Mouse (Mus musculus) embryonic facial prominence, embryonic 10.5 days (tissue): Measurements from ENCODE around the gene Rad9b. TPM values are rescaled to one million over a fixed set of nuclear protein-coding genes. Genes with fewer than 3 reads are reported as not detected.

ENCODE experiments used
- DNase-seq: peaks from one replicate; pipeline ENCODE4 v3.0.0-alpha.2; 2017; ENCODE audit warnings: low spot score
- H3K27ac ChIP-seq: fragments of 300-500 bp; sonication (generic); replicated peaks from 2 replicates; pipeline ENCODE4 v1.5.1; 2016; ENCODE audit warnings: mild to moderate bottlenecking
- H3K27me3 ChIP-seq: fragments of 300-500 bp; sonication (generic); replicated peaks from 2 replicates; pipeline ENCODE4 v1.6.1; 2016; ENCODE audit warnings: low read depth, mild to moderate bottlenecking; ENCODE audit not compliant: poor library complexity, severe bottlenecking
- H3K36me3 ChIP-seq: fragments of 300-500 bp; sonication (generic); replicated peaks from 2 replicates; pipeline ENCODE4 v1.6.1; 2016; ENCODE audit warnings: mild to moderate bottlenecking, moderate library complexity
- H3K4me1 ChIP-seq: fragments of 300-500 bp; sonication (generic); 2 replicates; pipeline ENCODE4 v1.6.1; 2016
- H3K4me3 ChIP-seq: fragments of 300-500 bp; sonication (generic); 2 replicates; pipeline ENCODE4 v1.5.1; 2016; ENCODE audit warnings: mild to moderate bottlenecking, moderate library complexity
- H3K9me3 ChIP-seq: fragments of 300-500 bp; sonication (generic); 2 replicates; pipeline ENCODE4 v1.6.1; 2016; ENCODE audit warnings: mild to moderate bottlenecking
- WGBS: fragments of 180-500 bp; shearing (Covaris S2); methylation state at CpG from one replicate; pipeline ENCODE4 v1.1.7; 2016; 5-methylcytosine and 5-hydroxymethylcytosine counted together
- polyA plus RNA-seq: library from polyadenylated mRNA; unstranded; fragments of >200 nt; fragmentation: Nextera tagmentation; extraction: Ambion mirVana; gene quantifications from 2 replicates; pipeline ENCODE4 v1.2.1, GENCODE M21; 2016

Gene Rad9b
- polyA plus RNA-seq, 1 experiment from 2014 or later, result 11.4 TPM

- peaks cover 12% of the 10 kb centered on the region for H3K4me1 ChIP-seq
- H3K36me3 ChIP-seq, result peaks cover 12% of the 10 kb centered on the region; the same call in 1 of the 2 replicates
- no peaks in the 10 kb centered on the region for H3K9me3 ChIP-seq
- no peak for DNase-seq
- peak overlapping the region; percentile 92 for H3K4me3 ChIP-seq
- 54% methylated on average over 16 of the region's 16 CpGs for whole genome bisulfite sequencing
- no peaks in the 10 kb centered on the region for H3K27me3 ChIP-seq
- peak overlapping the region; percentile 84; the same call in 1 of the 2 replicates for H3K27ac ChIP-seq
These were observed 37.2 kb upstream of the Rad9b start for GRCm38 (mm10) chr5:122391178-122391785.

- H3K4me3 ChIP-seq, result no peak overlapping the region
- no peaks in the 10 kb centered on the region for H3K9me3 ChIP-seq
- H3K4me1 ChIP-seq, result peaks cover 12% of the 10 kb centered on the region
- H3K27ac ChIP-seq, result no peak overlapping the region
- no peak for DNase-seq
- peaks cover 12% of the 10 kb centered on the region; the same call in 1 of the 2 replicates for H3K36me3 ChIP-seq
- H3K27me3 ChIP-seq, result no peaks in the 10 kb centered on the region
These were observed 36.6 kb upstream of the Rad9b start for GRCm38 (mm10) chr5:122390671-122391070.

GRCm38 (mm10) chr5:122390006-122390405, 36.0 kb upstream of the Rad9b start:
- Histone ChIP-seq H3K27me3 (no peaks in the 10 kb centered on the region), H3K27ac (no peak overlapping the region), H3K9me3 (no peaks in the 10 kb centered on the region), H3K4me1 (peaks cover 12% of the 10 kb centered on the region), H3K4me3 (0 out of 2 replicates have a peak overlapping the region, but pooled peaks have one; percentile 6), H3K36me3 (peaks cover 8% of the 10 kb centered on the region; the same call in 1 of the 2 replicates)
- DNase-seq, result no peak
- 89% methylated on average over 5 of the region's 5 CpGs for WGBS

- peak; percentile 78 for DNase-seq
- Histone ChIP-seq H3K36me3 (peaks cover 77% of the 10 kb centered on the region), H3K9me3 (no peaks in the 10 kb centered on the region), H3K27me3 (no peaks in the 10 kb centered on the region), H3K4me1 (no peaks in the 10 kb centered on the region), H3K4me3 (no peak overlapping the region), H3K27ac (no peak overlapping the region)
- 63% methylated on average over 11 of the region's 11 CpGs for WGBS
These were observed 25.5 kb upstream of the Rad9b start for GRCm38 (mm10) chr5:122379374-122380155.

GRCm38 (mm10) chr5:122378171-122378570, 24.1 kb upstream of the Rad9b start:
- WGBS, result 96% methylated on average over 12 of the region's 12 CpGs

GRCm38 (mm10) chr5:122377101-122377833, 23.2 kb upstream of the Rad9b start:
- H3K4me1 ChIP-seq, result peaks cover 12% of the 10 kb centered on the region
- WGBS, result 91% methylated on average over 4 of the region's 4 CpGs
- H3K27ac ChIP-seq, result no peak overlapping the region
- H3K36me3 ChIP-seq, result peaks cover 79% of the 10 kb centered on the region
- H3K27me3 ChIP-seq, result no peaks in the 10 kb centered on the region
- no peak for DNase-seq
- no peak overlapping the region for H3K4me3 ChIP-seq
- H3K9me3 ChIP-seq, result no peaks in the 10 kb centered on the region

More at GRCm38 (mm10) chr5:122378171-122378570, 24.1 kb upstream of the Rad9b start:
- H3K4me1 ChIP-seq, result peaks cover 8% of the 10 kb centered on the region
- H3K27me3 ChIP-seq, result no peaks in the 10 kb centered on the region
- peaks cover 88% of the 10 kb centered on the region for H3K36me3 ChIP-seq
- no peaks in the 10 kb centered on the region for H3K9me3 ChIP-seq
- no peak overlapping the region for H3K27ac ChIP-seq
- H3K4me3 ChIP-seq, result no peak overlapping the region
- no peak for DNase-seq

- Histone ChIP-seq H3K4me1 (peaks cover 17% of the 10 kb centered on the region), H3K36me3 (peaks cover 61% of the 10 kb centered on the region), H3K27me3 (no peaks in the 10 kb centered on the region), H3K27ac (peak overlapping the region; percentile 90), H3K9me3 (no peaks in the 10 kb centered on the region), H3K4me3 (peak overlapping the region; percentile 80)
- WGBS, result 11% methylated on average over 5 of the region's 5 CpGs
- no peak for DNase-seq
These were observed 18.8 kb upstream of the Rad9b start for GRCm38 (mm10) chr5:122372878-122373277.

GRCm38 (mm10) chr5:122372192-122372769, 18.2 kb upstream of the Rad9b start, which contains the start of gene Fam216a:
Gene Fam216a, minus strand, starts transcription at chr5:122372364.
- DNase-seq, result peak; percentile 99
- Histone ChIP-seq H3K27me3 (no peaks in the 10 kb centered on the region), H3K27ac (peak within 1 kb of the TSS; percentile 90), H3K9me3 (no peaks in the 10 kb centered on the region), H3K4me3 (peak within 1 kb of the TSS; percentile 80), H3K4me1 (peaks cover 17% of the 10 kb centered on the region), H3K36me3 (peaks cover 66% of the 10 kb centered on the region)
- WGBS, result under 1% methylated on average over 53 of the region's 53 CpGs

- under 1% methylated on average over 44 of the region's 46 CpGs for WGBS
- Histone ChIP-seq H3K4me1 (peaks cover 17% of the 10 kb centered on the region), H3K27ac (peak within 1 kb of the TSS; percentile 90), H3K36me3 (peaks cover 66% of the 10 kb centered on the region), H3K9me3 (no peaks in the 10 kb centered on the region), H3K4me3 (peak within 1 kb of the TSS; percentile 80), H3K27me3 (no peaks in the 10 kb centered on the region)
- no peak for DNase-seq
These were observed 17.7 kb upstream of the Rad9b start, which contains the start of gene Gpn3 for GRCm38 (mm10) chr5:122371591-122372191. Gene Gpn3, plus strand, starts transcription at chr5:122371876.

GRCm38 (mm10) chr5:122354492-122355067, 547 bp upstream of the Rad9b start:
- H3K27me3 ChIP-seq, result no peaks in the 10 kb centered on the region
- no peak for DNase-seq
- no peaks in the 10 kb centered on the region for H3K9me3 ChIP-seq
- H3K4me1 ChIP-seq, result peaks cover 19% of the 10 kb centered on the region
- peaks cover 15% of the 10 kb centered on the region for H3K36me3 ChIP-seq
- peak overlapping the region; percentile 87 for H3K27ac ChIP-seq
- H3K4me3 ChIP-seq, result peak overlapping the region; percentile 99
- WGBS, result under 1% methylated on average over 57 of the region's 57 CpGs

- Histone ChIP-seq H3K4me3 (no peak overlapping the region), H3K36me3 (no peaks in the 10 kb centered on the region), H3K27me3 (no peaks in the 10 kb centered on the region), H3K4me1 (no peaks in the 10 kb centered on the region), H3K9me3 (no peaks in the 10 kb centered on the region), H3K27ac (no peak overlapping the region)
- DNase-seq, result no peak
- 79% methylated on average over 4 of the region's 4 CpGs for WGBS
These were observed 8.3 kb downstream of the Rad9b start for GRCm38 (mm10) chr5:122345777-122346176.
